Mouse (Mus musculus) ES-Bruce4 (cell line): ENCODE measurements around the gene Dydc2.

Experiments
- CTCF ChIP-seq: IDR thresholded peaks from one replicate; pipeline ENCODE4 v1.8.1; 2011; ENCODE audit warnings: low read depth, low read length
- EP300 ChIP-seq: IDR thresholded peaks from 2 replicates; pipeline ENCODE4 v1.6.1; 2011; ENCODE audit warnings: low read depth, low read length; ENCODE audit not compliant: insufficient read depth
- POLR2A ChIP-seq: IDR thresholded peaks from one replicate; pipeline ENCODE4 v1.8.1; 2011; ENCODE audit warnings: low read length; ENCODE audit not compliant: insufficient read depth

- TF ChIP-seq POLR2A (no peak), EP300 (no peak), CTCF (no peak)
Measured at GRCm38 (mm10) chr14:41029303-41029702, 39.7 kb downstream of the Dydc2 start.
